Comparison of ENCODE assay signal across 9 mouse cellular contexts in genomic region chr6:38882728-38883171, GRCm38 (mm10). TPM values are rescaled to one million over a fixed set of nuclear protein-coding genes. Genes with fewer than 3 reads are reported as not detected.
DNase-seq lines count a peak whose midpoint lies in the region; TF ChIP-seq lines count a peak whose summit lies in the region.
"Had no signal": no experiment of that assay in that cellular context is flagged by ENCODE, and none has a peak within 500 bp of the region (broad histone marks: within the 10 kb centered on the region; RNA-seq: fewer than 3 reads in every experiment).

No protein-coding gene starts in this region.

- TF ChIP-seq CTCF in cerebellum, adult 2 months (IDR thresholded peaks at IDR 0.05; ENCODE audit: borderline replicate concordance, insufficient read depth, low read depth, low read length): no peak

- DNase-seq in layer of hippocampus, adult 11-12 months (ENCODE audit: low spot score): peak; percentile 26
- no peak for DNase-seq in layer of hippocampus, postnatal 25 days (ENCODE audit: extremely low spot score in 1 of 2, low spot score in 1 of 2)
- peak; percentile 13 to 23 for DNase-seq in B cell, adult 2 months
- DNase-seq in cerebellum, adult 2 months: peak; percentile 58 to 80
- peak; percentile 17 to 33 for DNase-seq in layer of hippocampus, postnatal 14 days (ENCODE audit: low spot score in 2 of 2)
- DNase-seq in adrenal gland, postnatal 36 days: no peak
- no peak for DNase-seq in testis, postnatal 10 days (ENCODE audit: low spot score)
- no peak for DNase-seq in gastrocnemius, postnatal 25 days
- DNase-seq: thymus, postnatal 25 days had no signal

- TF ChIP-seq POLR2A in cerebellum, adult 2 months (IDR thresholded peaks at IDR 0.05; ENCODE audit: borderline replicate concordance, insufficient read depth, low read length): no peak

- 11% methylated on average over 6 of the region's 6 CpGs for WGBS in cerebellum, adult 2 months

- H3K27me3 ChIP-seq in cerebellum, adult 2 months (ENCODE audit: control insufficient read depth, insufficient read depth, low read length): no peaks in the 10 kb centered on the region

- H3K27ac ChIP-seq in cerebellum, adult 2 months (ENCODE audit: insufficient read depth, low read length): no peak overlapping the region

- H3K4me3 ChIP-seq in cerebellum, adult 2 months (replicated peaks; ENCODE audit: insufficient read depth, low read depth, low read length): no peak overlapping the region

- peaks cover 10% of the 10 kb centered on the region for H3K4me1 ChIP-seq in cerebellum, adult 2 months (ENCODE audit: control insufficient read depth, insufficient read depth, low read length)

RNA-seq across cellular contexts. Expression of gene Hipk2, which starts 6.8 kb away (rescaled TPM):
- total RNA-seq in layer of hippocampus, postnatal 25 days (2021): 10 to 100 TPM; 50.2 to 66.2 TPM
- 34.3 and 36.6 TPM in 2 replicates for polyA plus RNA-seq in cerebellum, adult 2 months (2012; rRNA removed)
- total RNA-seq in layer of hippocampus, postnatal 14 days (2021): 10 to 100 TPM; 60.4 to 62.3 TPM
- 100 to 1,000 TPM; 126 to 136 TPM for total RNA-seq in adrenal gland, postnatal 36 days (2021)
- total RNA-seq in gastrocnemius, postnatal 25 days (2021): 10 to 100 TPM; 69.0 to 78.5 TPM

RNA-seq across cellular contexts. Expression of gene Tbxas1, which starts 7.5 kb away (rescaled TPM):
- 1 to 10 TPM; 2.9 to 3.4 TPM for total RNA-seq in layer of hippocampus, postnatal 25 days (2021)
- 1.2 TPM in 2 replicates for polyA plus RNA-seq in cerebellum, adult 2 months (2012; rRNA removed)
- total RNA-seq in layer of hippocampus, postnatal 14 days (2021): 1 to 10 TPM; 1.9 to 3.1 TPM
- 1 to 10 TPM; 5.6 to 9.5 TPM for total RNA-seq in adrenal gland, postnatal 36 days (2021)
- under 1 TPM; 0.67 to 0.72 TPM for total RNA-seq in gastrocnemius, postnatal 25 days (2021)

Comparison
In these comparisons a context has a peak if more than half of its experiments do, and no peak if none do; other contexts are left out.
1. DNase-seq: peak in layer of hippocampus, adult 11-12 months (single experiment), B cell, adult 2 months (2 of 2), cerebellum, adult 2 months (2 of 2) and layer of hippocampus, postnatal 14 days (2 of 2); none in layer of hippocampus, postnatal 25 days (0 of 2), adrenal gland, postnatal 36 days (0 of 2), testis, postnatal 10 days (single experiment) and gastrocnemius, postnatal 25 days (single experiment).